Mouse (Mus musculus) ES-Bruce4 (cell line): ENCODE measurements around the gene Ankrd6. TPM values are rescaled to one million over a fixed set of nuclear protein-coding genes. Genes with fewer than 3 reads are reported as not detected.
A peak's percentile ranks its signal among the peaks of the same experiment; 100 is the strongest.

Source experiments
- H3K27ac ChIP-seq: 2 replicates; pipeline ENCODE4 v1.5.1; 2012; ENCODE audit warnings: low read length, inconsistent platforms; ENCODE audit not compliant: insufficient read depth
- H3K27me3 ChIP-seq: 2 replicates; pipeline ENCODE4 v1.6.1; 2012; ENCODE audit warnings: mild to moderate bottlenecking, low read length, inconsistent platforms; ENCODE audit not compliant: control insufficient read depth, poor library complexity, insufficient read depth, severe bottlenecking
- H3K36me3 ChIP-seq: 2 replicates; pipeline ENCODE4 v1.6.1; 2012; ENCODE audit warnings: inconsistent platforms, mild to moderate bottlenecking, low read length, moderate library complexity; ENCODE audit not compliant: control insufficient read depth, poor library complexity, insufficient read depth, severe bottlenecking
- H3K4me1 ChIP-seq: one replicate; pipeline ENCODE4 v1.8.1; 2011; ENCODE audit warnings: low read length; ENCODE audit not compliant: control insufficient read depth, insufficient read depth
- H3K4me3 ChIP-seq: 2 replicates; pipeline ENCODE4 v1.5.1; 2011; ENCODE audit warnings: low read depth, mild to moderate bottlenecking, low read length
- H3K9ac ChIP-seq: 2 replicates; pipeline ENCODE4 v1.6.1; 2012; ENCODE audit warnings: low read depth, mild to moderate bottlenecking, inconsistent platforms; ENCODE audit not compliant: poor library complexity, severe bottlenecking
- H3K9me3 ChIP-seq: replicated peaks from 2 replicates; pipeline ENCODE4 v1.6.1; 2012; ENCODE audit warnings: mild to moderate bottlenecking, low read length, inconsistent platforms; ENCODE audit not compliant: control insufficient read depth, poor library complexity, insufficient read depth, severe bottlenecking
- CTCF ChIP-seq: IDR thresholded peaks from one replicate; pipeline ENCODE4 v1.8.1; 2011; ENCODE audit warnings: low read depth, low read length
- EP300 ChIP-seq: IDR thresholded peaks from 2 replicates; pipeline ENCODE4 v1.6.1; 2011; ENCODE audit warnings: low read depth, low read length; ENCODE audit not compliant: insufficient read depth
- POLR2A ChIP-seq: IDR thresholded peaks from one replicate; pipeline ENCODE4 v1.8.1; 2011; ENCODE audit warnings: low read length; ENCODE audit not compliant: insufficient read depth
- polyA plus RNA-seq: library from polyadenylated mRNA; stranded (reverse); fragments of >200 nt; gene quantifications from 2 replicates; pipeline ENCODE4 v1.2.4, GENCODE M21; 2011; ENCODE audit warnings: low read depth; ENCODE audit not compliant: missing spikeins, insufficient read depth, insufficient read length

Gene Ankrd6
- polyA plus RNA-seq, 1 experiment: 11.8 TPM

DNA sequence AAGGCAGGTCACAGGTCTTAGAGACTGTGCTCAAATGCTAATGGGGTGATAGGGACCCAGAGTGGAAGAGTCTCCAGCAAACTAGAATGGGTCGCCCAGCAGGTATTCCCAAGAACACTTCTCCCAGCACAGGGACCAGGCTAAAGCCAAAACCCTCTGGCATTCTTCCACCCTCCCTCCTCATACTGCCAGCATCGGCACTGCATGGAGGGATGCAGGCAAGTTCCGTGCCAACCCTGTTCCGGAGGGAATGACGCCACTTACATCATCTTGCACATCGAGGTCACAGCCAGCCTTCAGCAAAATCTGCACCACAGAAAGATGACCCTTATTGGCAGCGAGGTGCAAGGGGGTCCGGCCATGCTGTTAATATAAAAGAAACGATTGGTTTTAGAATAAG lies 114.6 kb downstream of the Ankrd6 start:
- Histone ChIP-seq H3K9me3 (no peaks in the 10 kb centered on the region), H3K27me3 (no peaks in the 10 kb centered on the region), H3K27ac (no peak overlapping the region), H3K4me3 (no peak overlapping the region), H3K36me3 (no peaks in the 10 kb centered on the region), H3K4me1 (no peaks in the 10 kb centered on the region), H3K9ac (no peak overlapping the region)
- TF ChIP-seq POLR2A (no peak), EP300 (no peak), CTCF (no peak)

DNA sequence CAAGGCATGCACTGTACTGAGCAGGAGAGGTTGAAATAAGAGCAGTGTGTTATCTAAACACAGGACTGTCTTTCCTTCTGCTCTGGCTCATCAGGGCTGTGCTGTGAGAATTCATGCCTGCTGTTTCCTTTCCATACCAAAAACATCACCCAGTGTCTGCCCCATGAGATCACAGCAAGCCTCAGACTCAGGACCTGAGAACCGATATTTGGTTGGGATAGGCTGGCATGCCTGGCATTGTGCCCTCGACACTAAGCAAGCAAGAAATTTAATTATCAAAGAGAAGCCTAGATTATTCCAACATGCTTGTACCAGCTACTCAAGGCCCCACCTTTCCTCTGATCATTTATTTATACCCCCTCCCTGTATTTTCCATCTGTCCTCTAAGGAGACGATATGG lies 116.1 kb downstream of the Ankrd6 start:
- Histone ChIP-seq H3K4me3 (no peak overlapping the region), H3K9ac (no peak overlapping the region)

DNA sequence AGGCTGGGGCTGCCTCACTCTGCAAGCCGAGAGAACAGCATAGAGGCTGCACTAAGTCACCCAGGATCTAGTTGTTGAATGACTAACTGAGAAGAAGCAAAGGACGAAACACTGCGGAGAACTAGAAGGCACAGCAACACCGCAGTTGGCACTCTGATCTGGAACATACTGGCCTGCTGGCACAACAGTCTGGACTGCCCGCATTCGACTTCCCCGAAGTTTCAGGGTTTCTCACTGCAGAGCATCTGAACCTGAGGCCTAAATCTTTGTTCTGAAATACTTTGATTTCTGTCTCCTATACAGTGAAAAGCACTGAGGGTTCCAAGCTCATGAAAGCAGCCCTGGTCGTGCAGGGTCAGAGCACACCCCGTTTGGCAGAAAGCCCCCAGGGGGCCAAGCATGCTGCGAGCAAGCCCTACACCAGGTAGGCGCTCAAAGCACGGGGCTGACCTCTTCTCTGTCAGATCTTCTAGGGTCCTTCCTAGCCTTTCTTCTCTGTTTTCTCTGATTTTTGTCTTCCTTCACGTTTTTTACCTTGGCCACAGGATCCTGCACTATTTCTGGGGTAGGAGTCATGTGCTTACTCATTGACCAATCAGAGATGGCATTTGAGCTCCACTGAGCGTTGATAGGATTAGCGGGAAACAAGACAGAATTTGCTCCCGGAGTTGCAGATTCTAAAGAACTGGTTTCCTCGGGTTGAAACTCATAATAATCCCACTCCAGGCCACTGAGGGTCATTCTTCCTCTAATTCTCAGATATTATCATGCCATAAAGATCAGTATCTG lies 117.0 kb downstream of the Ankrd6 start:
- Histone ChIP-seq H3K4me1 (no peaks in the 10 kb centered on the region), H3K4me3 (peak overlapping the region; percentile 48), H3K36me3 (no peaks in the 10 kb centered on the region), H3K27ac (no peak overlapping the region), H3K27me3 (no peaks in the 10 kb centered on the region), H3K9me3 (no peaks in the 10 kb centered on the region), H3K9ac (no peak overlapping the region; the same call in 1 of the 2 replicates)
- TF ChIP-seq EP300 (no peak), POLR2A (no peak), CTCF (no peak)

More for the DNA sequence above, 116.1 kb downstream of the Ankrd6 start:
- Histone ChIP-seq H3K27ac (no peak overlapping the region), H3K4me1 (no peaks in the 10 kb centered on the region), H3K27me3 (no peaks in the 10 kb centered on the region), H3K9me3 (no peaks in the 10 kb centered on the region), H3K36me3 (no peaks in the 10 kb centered on the region)
- no peak for TF ChIP-seq CTCF

DNA sequence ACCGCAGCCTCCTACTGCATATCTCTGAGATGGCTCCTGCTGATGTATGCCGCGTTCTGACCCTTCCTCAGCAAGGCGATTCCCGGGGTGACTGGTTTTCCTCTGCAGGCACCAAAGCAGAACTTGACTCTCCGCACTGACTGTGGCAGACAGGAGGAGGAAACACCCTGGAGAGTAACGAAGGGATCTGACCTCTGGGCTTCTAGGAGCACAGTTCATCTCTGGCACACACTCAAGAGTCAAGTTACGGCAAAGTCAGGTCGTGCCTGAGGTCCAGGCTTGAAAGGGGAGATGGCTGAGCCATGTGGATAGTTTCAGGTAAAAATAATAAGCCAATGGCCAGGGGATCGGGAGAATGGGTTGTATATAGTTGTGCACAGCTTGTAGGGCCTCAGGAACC lies 121.3 kb downstream of the Ankrd6 start:
- TF ChIP-seq CTCF (no peak), EP300 (no peak), POLR2A (no peak)
- H3K4me3 ChIP-seq: no peak overlapping the region

DNA sequence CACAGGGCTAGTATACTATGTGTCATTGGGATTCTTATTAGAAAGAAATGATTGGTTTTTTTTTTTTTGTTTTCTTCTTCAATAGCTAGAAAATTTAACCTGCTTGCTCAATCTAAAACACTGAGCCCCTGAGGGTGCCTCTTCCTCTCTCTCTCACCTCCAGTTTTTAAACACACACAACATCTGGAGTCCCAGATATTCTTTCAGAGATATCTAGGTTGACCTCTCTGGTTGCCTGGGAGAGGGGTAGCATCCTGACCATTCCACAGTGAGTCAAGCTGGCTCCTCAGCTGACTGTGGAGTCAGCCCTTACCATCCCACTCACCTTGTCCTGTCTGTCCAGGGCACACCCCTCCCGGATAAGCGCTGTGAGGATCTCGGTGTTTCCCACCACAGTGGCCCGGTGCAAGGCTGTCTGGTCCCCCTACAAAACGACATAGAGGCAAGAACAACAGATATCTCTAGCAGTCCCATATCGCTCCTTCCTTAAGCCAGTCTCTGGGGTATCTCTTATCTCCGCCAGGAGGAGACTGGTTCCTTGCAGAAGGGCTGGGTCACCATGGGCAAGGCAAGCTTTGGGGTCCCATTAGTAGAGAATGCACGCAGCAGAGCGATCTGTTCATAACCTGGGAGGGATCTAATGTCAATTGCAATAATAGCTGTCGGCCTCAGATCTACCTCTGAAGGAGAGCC lies 122.1 kb downstream of the Ankrd6 start:
- no peaks in the 10 kb centered on the region for H3K4me1 ChIP-seq

More for the DNA sequence above, 121.3 kb downstream of the Ankrd6 start:
- Histone ChIP-seq H3K36me3 (no peaks in the 10 kb centered on the region), H3K27me3 (no peaks in the 10 kb centered on the region), H3K4me1 (no peaks in the 10 kb centered on the region), H3K9me3 (no peaks in the 10 kb centered on the region), H3K27ac (no peak overlapping the region), H3K9ac (no peak overlapping the region)

DNA sequence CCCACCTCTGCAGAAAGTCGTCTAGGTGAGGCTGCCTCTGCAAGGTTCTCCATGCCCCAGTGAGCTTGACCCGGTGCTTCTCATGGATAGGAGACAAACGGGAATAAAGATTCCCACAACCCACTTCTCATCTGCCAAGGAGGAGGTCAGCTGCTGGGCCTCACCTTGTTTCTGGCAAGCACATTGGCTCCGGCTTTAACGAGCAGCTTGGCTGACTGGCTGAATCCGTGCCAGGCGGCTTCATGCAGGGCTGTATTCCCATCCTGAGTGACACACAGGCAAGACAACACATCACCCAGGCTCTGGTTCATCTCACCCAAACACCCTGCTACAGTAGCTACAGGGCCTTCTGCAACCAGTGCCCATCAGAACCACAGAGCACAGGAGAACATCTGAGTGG lies 123.7 kb downstream of the Ankrd6 start:
- no peaks in the 10 kb centered on the region for H3K36me3 ChIP-seq
- H3K4me1 ChIP-seq: no peaks in the 10 kb centered on the region
- TF ChIP-seq CTCF: no peak
- TF ChIP-seq POLR2A: no peak
- no peak for TF ChIP-seq EP300
- no peaks in the 10 kb centered on the region for H3K27me3 ChIP-seq
- no peak overlapping the region for H3K27ac ChIP-seq
- H3K4me3 ChIP-seq: no peak overlapping the region
- no peak overlapping the region for H3K9ac ChIP-seq
- no peaks in the 10 kb centered on the region for H3K9me3 ChIP-seq

More for the DNA sequence above, 122.1 kb downstream of the Ankrd6 start:
- TF ChIP-seq EP300 (no peak), CTCF (no peak), POLR2A (no peak)
- Histone ChIP-seq H3K9ac (no peak overlapping the region), H3K4me3 (no peak overlapping the region), H3K27me3 (no peaks in the 10 kb centered on the region), H3K9me3 (no peaks in the 10 kb centered on the region), H3K27ac (no peak overlapping the region), H3K36me3 (no peaks in the 10 kb centered on the region)
